Mouse (Mus musculus) ES-E14 (cell line): Measurements from ENCODE around the gene Hmx1. TPM values are rescaled to one million over a fixed set of nuclear protein-coding genes. Genes with fewer than 3 reads are reported as not detected.

Source experiments
- DNase-seq: peaks from one replicate; pipeline ENCODE4 v3.0.0-alpha.2; 2013; ENCODE audit warnings: low read depth, low spot score
- H3K27ac ChIP-seq: 2 replicates; pipeline ENCODE4 v1.5.1; 2012; ENCODE audit warnings: low read depth, mild to moderate bottlenecking, low read length, moderate library complexity, mixed read lengths; ENCODE audit not compliant: poor library complexity, insufficient read depth, severe bottlenecking
- H3K36me3 ChIP-seq: 2 replicates; pipeline ENCODE4 v1.6.1; 2012; ENCODE audit warnings: mild to moderate bottlenecking, low read length, moderate library complexity, mixed read lengths; ENCODE audit not compliant: control insufficient read depth, poor library complexity, insufficient read depth, severe bottlenecking
- H3K4me1 ChIP-seq, 2 experiments: fragments of 150-350 bp in 1 of 2; sonication (generic) in 1 of 2; 2 replicates each; pipeline ENCODE4 v1.6.1; 2012; ENCODE audit warnings: low read length in 2 of 2, mild to moderate bottlenecking in 1 of 2, mixed read lengths in 1 of 2; ENCODE audit not compliant: control insufficient read depth in 2 of 2, insufficient read depth in 2 of 2, poor library complexity in 1 of 2
- H3K4me3 ChIP-seq, 2 experiments: fragments of 150-350 bp in 1 of 2; sonication (generic) in 1 of 2; 2 replicates each; pipeline ENCODE4 v1.5.1; 2012; ENCODE audit warnings: low read length in 2 of 2, low read depth in 1 of 2, mild to moderate bottlenecking in 1 of 2, mixed read lengths in 1 of 2; ENCODE audit not compliant: insufficient read depth in 1 of 2, poor library complexity in 1 of 2, severe bottlenecking in 1 of 2
- H3K9ac ChIP-seq: 2 replicates; pipeline ENCODE4 v1.6.1; 2012; ENCODE audit warnings: low read depth, mild to moderate bottlenecking, low read length, mixed read lengths; ENCODE audit not compliant: poor library complexity, insufficient read depth, severe bottlenecking
- H3K9me3 ChIP-seq: fragments of 150-350 bp; sonication (generic); 2 replicates; pipeline ENCODE4 v1.6.1; 2012; ENCODE audit warnings: low read depth, mild to moderate bottlenecking, low read length; ENCODE audit not compliant: control insufficient read depth, insufficient read depth
- CHD2 ChIP-seq: IDR thresholded peaks from 2 replicates; pipeline ENCODE4 v1.6.1; 2014; ENCODE audit warnings: mild to moderate bottlenecking, low read depth, low read length, inconsistent platforms
- HCFC1 ChIP-seq: IDR thresholded peaks from 2 replicates; pipeline ENCODE4 v1.6.1; 2012; ENCODE audit warnings: low read length, inconsistent platforms, borderline replicate concordance; ENCODE audit not compliant: insufficient read depth
- MAFK ChIP-seq: IDR thresholded peaks from 2 replicates; pipeline ENCODE4 v1.6.1; 2014; ENCODE audit warnings: mild to moderate bottlenecking, low read depth, low read length, inconsistent platforms; ENCODE audit not compliant: insufficient read depth
- ZC3H11A ChIP-seq: IDR thresholded peaks from 2 replicates; pipeline ENCODE4 v1.6.1; 2012; ENCODE audit warnings: low read depth, mild to moderate bottlenecking, inconsistent platforms, low read length, borderline replicate concordance
- ZNF384 ChIP-seq: IDR thresholded peaks from 2 replicates; pipeline ENCODE4 v1.6.1; 2012; ENCODE audit warnings: low read depth, low read length, inconsistent platforms
- in situ Hi-C, 2 experiments: fragments of 600-800 bp; cut with MboI; formaldehyde crosslinking; loops; one replicate each; pipeline ENCODE4 v1.15.1; 2025; ENCODE audit warnings: low sequenced_read_pairs in 2 of 2, inconsistent platforms in 1 of 2; ENCODE audit not compliant: unreplicated experiment in 2 of 2
- total RNA-seq: library from RNA; depleted of rRNA; stranded (reverse); fragments of 300-350 nt; gene quantifications from 2 replicates; pipeline ENCODE4 v1.2.3, GENCODE M21; 2012

Gene Hmx1
- total RNA-seq, 1 experiment: 0.76 TPM

GRCm38 (mm10) chr5:35379815-35380214 is 9.1 kb upstream of the Hmx1 start:
- H3K9me3 ChIP-seq: no peaks in the 10 kb centered on the region
- in situ Hi-C loops: loop anchor here in 1 of 2 experiments (25.0 kb wide), 2 partner anchors 1668 to 1943 kb away; partner anchors contain the start of genes Fgfr3 and Nkx1-1
- H3K27ac ChIP-seq: no peak overlapping the region
- H3K9ac ChIP-seq: no peak overlapping the region
- no peak overlapping the region for H3K4me3 ChIP-seq
- no peak for DNase-seq
- H3K4me1 ChIP-seq: no peaks in the 10 kb centered on the region
- TF ChIP-seq ZNF384 (no peak), CHD2 (no peak)
- no peaks in the 10 kb centered on the region for H3K36me3 ChIP-seq

GRCm38 (mm10) chr5:35387834-35388490 is 946 bp upstream of the Hmx1 start:
- no peak for TF ChIP-seq HCFC1
- TF ChIP-seq ZC3H11A: no peak
- no peak for TF ChIP-seq MAFK
- no peak for TF ChIP-seq CHD2
- no peak for TF ChIP-seq ZNF384
- no peaks in the 10 kb centered on the region for H3K9me3 ChIP-seq
- H3K27ac ChIP-seq: no peak overlapping the region
- peak overlapping the region; percentile 76 to 78; a peak in 2 of 4 replicates for H3K4me3 ChIP-seq
- H3K9ac ChIP-seq: no peak overlapping the region
- DNase-seq: no peak
- H3K36me3 ChIP-seq: no peaks in the 10 kb centered on the region
- in situ Hi-C loops: loop anchor here in 1 of 2 experiments (25.0 kb wide), 2 partner anchors 1676 to 1951 kb away; partner anchors contain the start of genes Fgfr3 and Nkx1-1
- H3K4me1 ChIP-seq: peaks cover 0 to 2% of the 10 kb centered on the region in 2 experiments; a peak in 1 of 4 replicates

- in situ Hi-C loops: loop anchor here in 1 of 2 experiments (25.0 kb wide), 2 partner anchors 1677 to 1952 kb away; partner anchors contain the start of genes Fgfr3 and Nkx1-1
- DNase-seq: no peak
- peak overlapping the region in 1 of 2 experiments; percentile 78; a peak in 1 of 4 replicates for H3K4me3 ChIP-seq
- peaks cover 0 to 2% of the 10 kb centered on the region in 2 experiments; a peak in 1 of 4 replicates for H3K4me1 ChIP-seq
- H3K27ac ChIP-seq: no peak overlapping the region
- no peaks in the 10 kb centered on the region for H3K9me3 ChIP-seq
- TF ChIP-seq ZNF384 (no peak), HCFC1 (no peak), CHD2 (no peak), ZC3H11A (no peak), MAFK (no peak)
- H3K9ac ChIP-seq: no peak overlapping the region
- H3K36me3 ChIP-seq: no peaks in the 10 kb centered on the region
Observed at GRCm38 (mm10) chr5:35389441-35389840, 533 bp downstream of the Hmx1 start.

GRCm38 (mm10) chr5:35389915-35390314 is 1.0 kb downstream of the Hmx1 start:
- Histone ChIP-seq H3K9ac (no peak overlapping the region), H3K36me3 (no peaks in the 10 kb centered on the region), H3K4me1 (peaks cover 0 to 2% of the 10 kb centered on the region in 2 experiments; a peak in 1 of 4 replicates), H3K4me3 (no peak overlapping the region), H3K27ac (no peak overlapping the region), H3K9me3 (no peaks in the 10 kb centered on the region)
- TF ChIP-seq ZC3H11A (no peak), HCFC1 (no peak), ZNF384 (no peak), MAFK (no peak), CHD2 (no peak)
- in situ Hi-C loops: loop anchor here in 1 of 2 experiments (25.0 kb wide), 2 partner anchors 1678 to 1953 kb away; partner anchors contain the start of genes Fgfr3 and Nkx1-1
- DNase-seq: no peak
